Comparison of ENCODE assay signal across 17 mouse cellular contexts in the genomic region with DNA sequence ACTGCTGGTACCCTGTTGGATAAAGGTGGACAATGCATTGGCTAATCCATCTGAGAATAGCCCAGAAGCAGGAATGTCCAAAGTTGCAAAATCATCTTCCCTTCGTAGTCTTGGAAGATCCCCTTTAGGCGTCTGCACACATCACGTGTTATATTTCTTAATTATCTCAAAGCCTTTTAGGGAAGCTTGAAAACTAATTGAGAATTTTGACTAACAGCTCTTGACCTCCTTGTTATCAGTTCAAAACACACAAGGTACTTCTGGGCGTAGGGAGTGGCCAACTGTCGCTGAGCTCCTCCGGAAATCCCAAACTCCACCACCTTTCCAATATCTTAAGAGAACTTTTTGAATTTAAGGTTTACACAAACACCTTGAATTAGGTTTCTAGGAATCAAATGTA.
"Had no signal": no experiment of that assay in that cellular context is flagged by ENCODE, and none has a peak within 500 bp of the region (broad histone marks: within the 10 kb centered on the region; RNA-seq: fewer than 3 reads in every experiment).

No protein-coding gene starts in this region.

- H3K9ac ChIP-seq: neural tube, embryonic 12.5 days; neural tube, embryonic 13.5 days; neural tube, embryonic 15.5 days; stomach, embryonic 15.5 days had no signal

- H3K27me3 ChIP-seq: neural tube, embryonic 12.5 days; neural tube, embryonic 15.5 days; stomach, embryonic 15.5 days had no signal

- H3K9me3 ChIP-seq: neural tube, embryonic 12.5 days; neural tube, embryonic 13.5 days; neural tube, embryonic 15.5 days; stomach, embryonic 15.5 days had no signal

- H3K36me3 ChIP-seq: neural tube, embryonic 12.5 days; neural tube, embryonic 13.5 days; neural tube, embryonic 15.5 days; stomach, embryonic 15.5 days had no signal

- H3K4me1 ChIP-seq: neural tube, embryonic 12.5 days had no signal

- DNase-seq: retina, postnatal 1 day; right cerebral cortex, adult 18-20 months; right cerebral cortex, postnatal 14 days; right cerebral cortex, postnatal 25 days; right cerebral cortex, postnatal 4 days; spleen, adult 18-20 months; thymus, adult 18-20 months; thymus, adult 2 months; thymus, postnatal 14 days; thymus, postnatal 25 days; thymus, postnatal 36 days; thymus, postnatal 4 days had no signal

- H3K4me3 ChIP-seq: neural tube, embryonic 12.5 days; neural tube, embryonic 13.5 days; neural tube, embryonic 15.5 days; stomach, embryonic 15.5 days had no signal

- H3K27ac ChIP-seq: neural tube, embryonic 12.5 days; neural tube, embryonic 13.5 days; neural tube, embryonic 15.5 days; stomach, embryonic 15.5 days; stomach, postnatal 0 days had no signal
